Mouse (Mus musculus) G1E (cell line): ENCODE data around the gene Ccr10.

ENCODE experiments used
- CTCF ChIP-seq: IDR thresholded peaks from 2 replicates; pipeline ENCODE4 v1.5.1; 2012; ENCODE audit warnings: low read depth, low read length, inconsistent platforms, mixed read lengths
- GATA1 ChIP-seq: IDR thresholded peaks from 2 replicates; pipeline ENCODE4 v1.6.1; 2012; ENCODE audit warnings: borderline replicate concordance, low read length, inconsistent platforms, mixed read lengths
- GATA2 ChIP-seq: IDR thresholded peaks from 2 replicates; pipeline ENCODE4 v1.6.1; 2012; ENCODE audit warnings: low read depth, low read length, inconsistent platforms, borderline replicate concordance
- POLR2AphosphoS5 ChIP-seq: IDR thresholded peaks from 2 replicates; pipeline ENCODE4 v1.6.1; 2012; ENCODE audit warnings: low read depth, low read length, inconsistent platforms; ENCODE audit not compliant: insufficient replicate concordance
- TAL1 ChIP-seq: conservative IDR thresholded peaks from 2 replicates; pipeline ENCODE4 v1.6.1; 2012; ENCODE audit warnings: low read depth, low read length, inconsistent platforms, mixed read lengths

DNA sequence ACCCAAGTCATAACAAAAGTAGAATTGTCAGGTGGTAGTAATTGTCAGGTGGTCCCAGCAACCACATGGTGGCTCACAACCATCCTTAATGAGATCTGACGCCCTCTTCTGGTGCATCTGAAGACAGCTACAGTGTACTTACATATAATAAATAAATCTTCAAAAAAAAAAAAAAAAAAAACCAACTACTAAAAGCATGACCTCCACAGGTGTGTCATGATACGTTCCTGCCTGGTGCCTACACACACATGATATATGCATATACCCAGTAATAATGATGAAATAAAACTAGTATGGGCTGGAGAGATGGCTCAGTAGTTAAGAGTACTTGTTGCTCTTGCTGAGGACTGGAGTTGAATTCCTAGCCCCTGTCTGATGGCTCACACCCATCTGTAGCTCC lies 24.2 kb downstream of the Ccr10 start:
- TF ChIP-seq CTCF (no peak), GATA1 (no peak), TAL1 (no peak), POLR2AphosphoS5 (no peak), GATA2 (no peak)
